Mouse (Mus musculus): ENCODE measurements around the gene Gadd45a. TPM values are rescaled to one million over a fixed set of nuclear protein-coding genes. Genes with fewer than 3 reads are reported as not detected.

The Gadd45a gene
- polyA plus RNA-seq, 1 experiment from 2014 or later: 13.0 TPM

DNA sequence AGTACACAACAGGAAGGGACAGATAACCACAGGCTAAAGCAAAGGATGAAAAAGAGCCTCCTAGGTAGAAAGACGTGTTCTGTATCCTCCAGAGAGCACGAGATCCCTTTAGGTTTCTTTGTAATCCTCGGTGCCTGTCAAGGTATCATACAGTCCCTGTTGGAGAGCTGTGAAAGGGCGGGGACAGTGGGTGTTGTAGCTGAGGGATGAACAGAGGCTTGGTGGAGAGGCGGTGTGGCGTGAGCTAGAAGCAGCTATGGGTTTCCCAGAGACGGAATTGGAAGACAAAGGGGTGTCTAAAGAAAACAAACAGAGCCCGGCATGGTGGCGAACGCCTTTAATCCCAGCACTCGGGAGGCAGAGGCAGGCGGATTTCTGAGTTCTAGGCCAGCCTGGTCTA lies 51.2 kb downstream of the Gadd45a start:
- no peak for TF ChIP-seq CTCF (IDR thresholded peaks at IDR 0.05; ENCODE audit: low read depth)
- Histone ChIP-seq H3K4me3 (ENCODE audit: low read depth, low read length) (no peak overlapping the region), H3K27ac (ENCODE audit: low read depth) (no peak overlapping the region), H3K9ac (no peak overlapping the region), H3K4me2 (no peak overlapping the region), H3K4me1 (ENCODE audit: insufficient read depth) (no peaks in the 10 kb centered on the region), H3K36me3 (ENCODE audit: insufficient read depth) (no peaks in the 10 kb centered on the region), H3K9me3 (ENCODE audit: low read depth, low read length) (no peaks in the 10 kb centered on the region), H3K27me3 (ENCODE audit: insufficient read depth, low read length) (no peaks in the 10 kb centered on the region)
- DNase-seq: no peak
- WGBS: 86% methylated on average over 12 of the region's 12 CpGs
- ATAC-seq (ENCODE audit: insufficient read depth): no peak

- Histone ChIP-seq H3K36me3 (ENCODE audit: insufficient read depth) (no peaks in the 10 kb centered on the region), H3K9ac (no peak overlapping the region), H3K9me3 (ENCODE audit: low read depth, low read length) (no peaks in the 10 kb centered on the region), H3K4me3 (ENCODE audit: low read depth, low read length) (no peak overlapping the region), H3K27me3 (ENCODE audit: insufficient read depth, low read length) (no peaks in the 10 kb centered on the region), H3K4me1 (ENCODE audit: insufficient read depth) (no peaks in the 10 kb centered on the region), H3K27ac (ENCODE audit: low read depth) (no peak overlapping the region), H3K4me2 (no peak overlapping the region)
- DNase-seq (no peak), ATAC-seq (ENCODE audit: insufficient read depth) (no peak)
- WGBS: 65% methylated on average over 7 of the region's 7 CpGs
- TF ChIP-seq CTCF (IDR thresholded peaks at IDR 0.05; ENCODE audit: low read depth): no peak
These were observed 51.8 kb downstream of the Gadd45a start for GRCm38 (mm10) chr6:66985500-66985899.

Other genes with a start within 250 kb of the Gadd45a start
- not detected in 2 replicates for gene Vmn1r39, start 226.8 kb downstream of the Gadd45a start, polyA plus RNA-seq (2014; fragmentation: Nextera tagmentation; extraction: Ambion mirVana)
- 119 and 131 TPM in 2 replicates for gene Gng12, start 141.1 kb downstream of the Gadd45a start, polyA plus RNA-seq (2014; fragmentation: Nextera tagmentation; extraction: Ambion mirVana)
- 503 and 516 TPM in 2 replicates for gene Serbp1, start 200.7 kb upstream of the Gadd45a start, polyA plus RNA-seq (2014; fragmentation: Nextera tagmentation; extraction: Ambion mirVana)

All from lung, embryonic 14.5 days (tissue).